Mouse (Mus musculus): ENCODE data around the gene Dcxr.
"Not testable (repeated sequence)": the region's sequence is repeated elsewhere in the genome, so short reads cannot be mapped to it uniquely, and the experiment has no call there.

The Dcxr gene

DNA sequence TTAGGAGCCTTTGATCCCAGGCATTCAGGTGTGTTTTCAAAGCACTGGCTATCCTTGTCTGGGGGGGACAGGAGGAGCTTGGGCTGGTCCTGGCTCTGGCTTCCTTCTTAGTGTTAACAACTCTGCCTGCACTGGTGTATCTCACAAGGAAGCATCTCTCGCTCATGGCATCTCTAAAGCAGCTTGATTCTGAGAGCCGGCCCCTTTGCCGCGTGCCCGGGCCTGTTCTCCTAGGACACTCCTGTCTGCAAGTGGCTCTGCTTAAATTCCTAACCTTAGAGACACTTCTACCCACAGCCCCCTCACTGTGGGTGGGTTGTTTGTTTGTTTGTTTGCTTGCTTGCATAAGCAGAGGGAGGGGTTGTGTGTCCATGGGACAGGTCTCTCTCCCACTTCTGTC lies 19.1 kb downstream of the Dcxr start:
- no peak for DNase-seq

GRCm38 (mm10) chr11:120707225-120707624 lies 19.9 kb downstream of the Dcxr start:
- DNase-seq, result no peak

DNA sequence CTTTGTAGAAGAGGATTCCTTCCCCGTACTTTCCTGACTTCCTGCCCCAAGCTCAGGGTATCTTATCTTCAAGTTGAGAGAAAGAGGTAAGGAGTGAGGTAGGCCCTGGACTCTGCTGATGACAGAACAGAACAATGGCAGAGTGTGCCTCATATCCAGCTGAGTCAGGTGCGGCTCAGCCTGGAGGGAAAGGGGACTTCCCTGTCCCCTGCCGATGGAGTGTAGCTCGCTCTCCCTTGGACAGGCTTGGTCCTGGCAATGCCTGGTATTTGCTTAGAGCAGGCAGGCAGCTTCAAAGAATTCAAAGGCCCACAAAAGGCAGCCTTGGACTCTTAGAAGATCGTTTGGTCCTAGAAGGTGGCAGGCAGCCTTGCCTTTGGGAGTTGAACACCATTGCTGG lies 21.0 kb downstream of the Dcxr start:
- DNase-seq, result no peak

GRCm38 (mm10) chr11:120704486-120705325 lies 22.4 kb downstream of the Dcxr start:
- DNase-seq, result no peak

GRCm38 (mm10) chr11:120703696-120704454 lies 23.2 kb downstream of the Dcxr start:
- no peak for DNase-seq

GRCm38 (mm10) chr11:120697741-120698140 lies 29.3 kb downstream of the Dcxr start:
- no peak for DNase-seq

GRCm38 (mm10) chr11:120696568-120696967 lies 30.5 kb downstream of the Dcxr start:
- peak in 1 of 2 experiments; percentile 49 for DNase-seq

DNA sequence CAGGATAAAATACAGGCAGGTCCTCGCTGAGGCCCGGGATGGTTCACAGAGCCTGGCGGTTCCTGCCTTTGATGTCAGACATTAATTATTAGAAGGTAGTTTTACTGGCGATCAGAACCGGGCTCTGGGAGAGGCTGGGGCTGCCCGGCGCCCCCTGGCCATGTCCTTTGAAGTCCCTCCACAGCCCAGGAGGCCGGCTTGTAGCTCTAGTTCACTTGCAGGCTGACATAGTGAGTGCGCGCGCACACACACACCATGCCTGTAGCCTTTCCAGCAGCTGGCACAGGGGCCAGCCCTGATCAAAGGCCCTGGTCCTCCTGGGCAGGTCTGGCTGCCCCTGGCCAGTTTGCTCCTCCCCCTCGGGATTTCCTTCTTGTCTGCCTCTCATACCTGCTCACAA lies 31.4 kb downstream of the Dcxr start:
- DNase-seq, result no peak

DNA sequence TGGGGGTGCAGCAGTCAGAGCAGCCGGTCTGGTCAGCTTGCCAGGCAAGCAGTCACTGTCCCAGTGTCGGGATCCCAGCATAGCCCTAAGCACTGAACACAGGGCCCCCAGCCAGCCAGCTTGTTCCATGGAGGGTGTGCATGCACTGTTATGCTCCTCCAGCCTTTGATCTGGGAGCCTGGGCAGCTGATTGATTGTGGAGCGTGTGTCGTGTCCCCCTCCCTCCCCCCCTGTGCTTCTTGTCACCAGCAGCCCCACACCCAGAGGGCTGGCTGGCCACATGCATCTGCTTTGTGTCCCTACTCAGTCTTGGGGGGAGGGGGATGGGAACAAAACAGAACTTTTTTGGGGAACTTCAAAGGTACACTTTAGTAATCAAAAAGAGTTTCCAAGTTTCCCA lies 31.9 kb downstream of the Dcxr start:
- DNase-seq, result peak in 1 of 2 experiments; percentile 40

- no peak for DNase-seq
Observed at GRCm38 (mm10) chr11:120693461-120693860, 33.6 kb downstream of the Dcxr start.

DNA sequence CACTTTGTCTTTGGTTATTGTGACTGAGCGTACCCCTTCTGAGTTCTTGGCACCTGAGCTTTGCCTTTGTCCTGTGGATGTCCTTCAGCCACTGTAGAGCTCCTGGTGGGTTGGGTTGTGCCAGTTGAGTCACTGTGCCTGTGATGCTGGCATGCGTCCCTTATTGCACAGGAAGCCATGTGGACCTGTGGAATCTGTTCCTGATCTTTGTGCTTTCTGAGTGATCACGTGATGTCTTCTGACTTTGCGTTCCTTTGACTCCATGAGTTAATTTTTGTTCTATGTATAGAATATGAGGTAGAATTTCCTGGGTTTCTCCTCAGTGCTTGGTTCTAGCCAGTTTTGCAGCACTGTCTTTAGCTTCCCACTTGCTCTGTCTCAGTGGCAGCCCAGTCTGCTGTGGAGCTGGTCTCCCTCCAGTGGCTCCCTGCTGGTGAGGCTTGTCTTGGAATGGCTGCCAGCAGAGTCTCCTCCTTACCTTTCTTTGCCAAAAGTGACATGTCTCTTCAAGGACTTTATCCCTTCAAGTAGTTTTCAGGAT lies 34.5 kb downstream of the Dcxr start:
- DNase-seq, result no peak

DNA sequence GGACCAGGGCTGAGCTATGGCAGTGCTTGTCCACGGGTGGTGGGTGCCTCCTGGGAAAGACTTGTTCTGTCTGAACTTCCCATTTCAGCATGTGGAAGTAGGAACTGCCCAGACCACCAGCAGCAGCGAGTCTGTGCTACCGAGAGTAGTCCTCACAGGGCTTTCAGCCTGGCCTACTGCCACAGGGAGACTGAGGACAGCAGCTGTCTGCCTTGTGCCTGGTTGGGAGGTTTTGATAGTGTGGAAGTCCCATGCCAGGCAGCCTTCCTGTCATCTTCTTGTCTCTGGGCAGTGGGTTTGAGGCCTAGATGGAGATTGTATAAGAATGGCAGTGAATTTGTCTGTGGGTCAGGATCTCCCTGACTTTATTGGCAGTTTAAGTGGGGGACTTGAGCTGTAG lies 37.7 kb downstream of the Dcxr start:
- DNase-seq, result no peak

- no peak for DNase-seq
Observed at GRCm38 (mm10) chr11:120686650-120687272, 40.3 kb downstream of the Dcxr start.

- DNase-seq, result no peak
Observed at GRCm38 (mm10) chr11:120684660-120685059, 42.4 kb downstream of the Dcxr start.

DNA sequence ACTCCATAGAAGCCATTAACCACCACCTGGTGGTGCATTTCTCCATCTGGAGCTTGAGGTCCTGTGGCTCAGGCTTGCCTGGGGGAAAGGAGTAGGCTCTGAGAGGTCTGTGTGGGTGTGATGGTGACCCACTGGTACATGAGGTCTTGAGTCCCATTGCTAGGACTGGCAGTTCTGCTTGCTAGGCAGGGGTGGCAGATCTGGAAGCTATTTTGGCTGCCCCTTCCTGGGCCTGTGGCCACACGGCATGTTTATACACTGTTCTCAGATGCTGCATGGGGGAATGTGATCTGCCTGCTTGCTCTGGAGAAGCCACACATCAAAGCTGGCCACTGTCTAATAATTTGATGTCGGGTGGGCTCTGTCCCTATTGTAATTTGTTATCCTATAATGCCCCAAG lies 43.0 kb downstream of the Dcxr start:
- no peak for DNase-seq

DNA sequence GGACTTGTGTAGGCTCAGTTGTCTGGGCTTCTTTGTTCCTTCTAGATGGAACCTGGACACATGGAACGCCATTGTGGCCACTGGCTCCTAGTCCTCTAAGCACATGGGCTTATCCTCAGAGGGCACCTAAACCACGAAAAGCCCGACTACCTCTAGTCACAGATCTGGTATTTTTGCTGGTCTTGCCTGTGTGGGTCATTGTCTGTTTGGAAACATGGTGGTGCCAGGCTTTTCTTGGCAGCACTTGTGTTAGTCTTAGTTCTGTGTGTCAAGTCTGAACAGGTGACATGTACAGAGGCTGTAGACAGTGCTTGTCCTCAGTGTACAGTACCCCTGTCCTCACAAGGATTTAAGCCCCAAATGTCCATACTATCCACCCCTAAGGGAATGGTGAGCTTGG lies 43.5 kb downstream of the Dcxr start:
- DNase-seq, result no peak

DNA sequence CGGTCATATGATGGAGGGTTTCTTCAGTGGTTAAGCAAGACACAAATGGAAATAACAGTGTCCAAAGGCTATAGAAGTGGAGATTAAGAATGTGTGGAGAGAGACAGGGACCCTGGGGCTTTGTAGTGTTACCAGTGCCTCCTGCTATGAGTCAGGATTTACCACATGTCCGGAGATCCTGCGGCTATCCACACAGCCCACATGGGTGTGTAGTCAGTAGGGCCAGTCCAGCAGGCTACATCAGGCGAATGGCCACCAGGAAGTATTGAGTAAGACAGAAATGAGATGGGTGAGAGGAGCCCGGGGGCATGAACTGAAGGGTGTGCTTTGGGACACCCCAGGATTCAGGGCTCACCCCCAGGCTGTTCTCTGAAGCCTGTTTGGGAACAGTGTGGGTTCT lies 44.4 kb downstream of the Dcxr start:
- no peak for DNase-seq

- DNase-seq, result peak in 1 of 2 experiments; percentile 48
Observed at GRCm38 (mm10) chr11:120679909-120680308, 47.2 kb downstream of the Dcxr start.

DNA sequence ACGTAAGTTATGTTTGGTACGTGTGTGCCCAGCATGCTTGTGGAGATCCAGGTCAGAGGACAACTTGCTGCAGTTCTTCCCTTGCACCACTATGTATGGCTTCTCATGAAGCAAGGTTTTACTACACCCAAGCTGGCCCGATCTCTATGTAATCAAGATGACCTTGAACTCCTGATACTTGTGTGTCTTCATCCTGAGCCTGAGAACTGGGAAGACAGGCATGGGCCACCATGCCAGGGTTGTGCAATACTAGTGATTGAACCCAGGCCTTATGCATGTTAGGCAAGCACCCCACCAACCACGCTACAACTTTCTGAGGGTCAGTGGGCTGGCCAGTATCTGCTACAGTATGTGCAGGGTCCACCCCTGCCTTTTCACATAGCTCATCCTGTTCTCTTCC lies 50.1 kb downstream of the Dcxr start:
- no peak for DNase-seq

DNA sequence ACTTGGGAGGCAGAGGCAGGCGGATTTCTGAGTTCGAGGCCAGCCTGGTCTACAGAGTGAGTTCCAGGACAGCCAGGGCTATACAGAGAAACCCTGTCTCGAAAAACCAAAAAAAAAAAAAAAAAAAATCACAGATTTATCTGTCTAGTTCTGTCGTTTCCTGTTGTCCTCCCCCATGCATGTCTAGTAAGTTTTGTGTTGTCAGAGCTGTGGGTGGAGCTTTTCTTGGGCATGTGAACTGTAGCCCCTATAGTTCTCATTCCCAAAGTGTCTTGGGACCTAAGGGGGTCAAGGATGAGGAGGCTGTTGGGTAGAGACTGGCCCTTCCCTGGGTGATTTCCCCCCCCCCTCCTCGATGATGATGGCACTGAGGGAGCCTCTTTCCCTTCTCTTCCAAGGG lies 51.2 kb downstream of the Dcxr start:
- not testable (repeated sequence) for DNase-seq

Data from cerebellum, postnatal 14 days (tissue).